Mouse (Mus musculus) thymus, postnatal 4 days (tissue): ENCODE results near the gene Spin1.
"Not testable (repeated sequence)": the region's sequence is repeated elsewhere in the genome, so short reads cannot be mapped to it uniquely, and the experiment has no call there.

Source experiments
- DNase-seq: peaks from one replicate; pipeline ENCODE4 v3.0.0; 2021

Spin1 gene

DNA sequence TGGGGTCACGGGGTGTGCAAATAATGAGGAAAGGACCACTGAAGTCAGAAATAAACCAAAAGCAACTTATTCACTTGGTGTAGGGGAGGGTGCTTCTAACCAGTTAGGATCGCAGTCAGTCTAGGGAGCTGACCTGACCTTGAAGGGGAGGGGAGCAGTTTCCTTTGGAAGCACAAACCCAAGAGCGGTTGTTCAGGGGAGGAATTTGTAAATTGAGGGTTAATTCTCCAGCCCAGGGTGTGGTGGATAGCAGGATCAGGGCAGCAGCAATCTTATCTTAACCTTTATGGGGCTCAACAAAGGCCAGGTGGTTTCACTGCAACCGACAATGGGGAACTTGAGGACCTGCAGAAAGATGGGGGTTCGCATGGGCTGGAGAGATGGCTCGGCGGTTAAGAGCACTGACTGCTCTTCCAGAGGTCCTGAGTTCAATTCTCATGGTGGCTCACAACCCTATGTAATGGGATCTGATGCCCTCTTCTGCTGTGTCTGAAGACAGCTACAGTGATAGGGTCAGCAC, 5.4 kb upstream of the Spin1 start:
- DNase-seq, result no peak

DNA sequence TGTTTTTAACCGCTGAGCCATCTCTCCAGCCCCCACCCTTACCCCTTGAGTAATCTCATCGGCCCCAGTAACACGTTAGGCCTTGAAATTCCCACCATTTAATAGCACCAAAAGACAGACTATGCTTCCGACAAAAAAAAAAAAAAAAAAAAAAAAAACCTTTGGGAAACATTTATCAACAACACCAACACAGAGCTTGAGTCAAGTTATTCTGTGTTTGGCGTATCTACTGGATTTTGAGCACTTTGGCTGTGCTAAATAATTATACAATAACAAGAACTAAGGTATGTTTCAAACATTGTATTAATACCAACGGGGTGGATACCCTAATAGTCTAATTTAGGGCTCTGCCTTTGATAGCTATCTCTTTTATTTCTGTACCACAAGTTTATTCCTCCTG, 4.0 kb upstream of the Spin1 start:
- no peak for DNase-seq

DNA sequence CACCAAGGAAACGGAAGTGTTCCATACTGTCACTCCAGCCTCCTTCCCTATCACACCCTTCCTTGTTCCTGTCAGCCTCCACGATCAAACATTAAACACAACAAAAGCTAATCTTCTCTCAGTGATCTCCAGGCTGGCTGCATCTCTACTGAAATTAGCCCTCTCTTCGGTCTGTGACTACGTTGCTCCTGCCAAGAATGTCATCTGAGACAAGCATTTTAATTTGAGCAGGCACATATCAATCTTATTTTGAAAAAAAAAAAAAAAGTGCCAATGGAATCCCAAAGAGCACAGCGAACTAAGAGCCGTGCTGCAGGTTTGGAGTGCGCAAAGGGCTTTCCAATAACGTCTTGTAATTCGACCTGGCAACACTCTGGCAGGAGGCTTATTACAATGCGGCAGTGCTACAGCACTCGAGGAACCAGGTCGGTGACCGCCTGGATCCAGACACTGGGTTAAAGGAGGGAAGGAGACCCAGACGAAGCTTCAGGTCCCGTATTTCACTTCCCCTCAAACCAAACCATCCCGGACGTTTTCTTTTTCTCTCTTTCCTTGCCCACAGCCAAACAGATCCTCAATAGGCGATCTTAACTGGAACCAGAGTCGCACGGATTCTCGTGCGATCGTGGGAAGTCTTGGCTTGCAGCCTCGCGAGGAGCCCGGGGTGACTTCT, 984 bp upstream of the Spin1 start:
- DNase-seq, result no peak

DNA sequence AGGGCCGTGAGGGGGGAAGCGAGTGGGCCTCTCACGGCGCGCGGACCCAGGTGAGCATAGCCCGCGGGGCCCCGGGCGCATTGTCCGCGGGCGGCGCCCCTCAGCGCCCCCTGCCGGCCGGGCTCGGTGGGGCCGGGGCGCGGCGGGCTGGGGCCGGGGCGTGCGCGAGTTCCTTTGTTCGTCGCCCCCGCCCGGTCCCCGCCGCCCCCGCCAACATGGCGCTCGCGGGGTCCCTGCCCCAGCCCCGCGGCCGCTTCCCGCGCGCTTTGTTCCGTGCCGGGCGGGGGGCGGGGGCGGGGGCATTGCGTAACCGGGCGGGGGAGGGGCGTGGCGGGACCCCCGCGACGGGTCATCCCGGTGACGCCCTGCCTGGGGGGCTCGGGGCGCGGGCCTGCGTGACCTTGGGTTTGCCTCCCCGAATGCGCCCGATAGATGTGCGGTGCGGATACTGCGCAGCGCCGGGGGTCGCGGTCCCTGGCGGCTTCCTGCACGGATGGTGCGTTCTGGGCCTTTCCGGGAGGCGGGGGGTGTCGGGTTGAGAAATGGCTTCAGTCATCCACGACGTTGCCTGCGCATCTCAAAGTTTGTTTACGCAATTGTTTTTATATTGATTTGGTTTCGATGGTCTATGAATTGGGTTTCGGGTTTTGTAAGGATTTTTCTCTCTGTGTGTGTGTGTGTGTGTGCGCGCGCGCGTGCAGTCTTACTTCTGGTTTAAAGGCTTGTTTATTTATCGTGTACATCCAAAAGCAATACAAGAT, 516 bp downstream of the Spin1 start:
- DNase-seq, result peak; percentile 85

DNA sequence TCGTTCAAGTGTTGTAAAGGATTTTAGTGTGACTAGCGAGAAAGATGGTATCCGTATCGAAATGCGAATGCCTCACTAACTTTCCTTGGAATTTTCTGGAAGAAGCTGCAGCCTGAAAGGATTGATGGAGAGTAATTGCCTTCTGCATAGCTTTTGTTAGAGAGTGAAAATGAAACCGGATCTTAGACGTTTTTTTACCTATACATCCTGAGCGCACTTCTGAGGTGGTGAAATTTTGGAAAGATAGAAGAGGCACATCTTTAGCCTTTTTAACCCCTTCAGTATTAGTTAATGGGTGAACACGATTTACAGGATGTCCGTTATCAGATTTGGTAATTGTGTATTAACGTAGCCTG, 1.1 kb downstream of the Spin1 start:
- no peak for DNase-seq

DNA sequence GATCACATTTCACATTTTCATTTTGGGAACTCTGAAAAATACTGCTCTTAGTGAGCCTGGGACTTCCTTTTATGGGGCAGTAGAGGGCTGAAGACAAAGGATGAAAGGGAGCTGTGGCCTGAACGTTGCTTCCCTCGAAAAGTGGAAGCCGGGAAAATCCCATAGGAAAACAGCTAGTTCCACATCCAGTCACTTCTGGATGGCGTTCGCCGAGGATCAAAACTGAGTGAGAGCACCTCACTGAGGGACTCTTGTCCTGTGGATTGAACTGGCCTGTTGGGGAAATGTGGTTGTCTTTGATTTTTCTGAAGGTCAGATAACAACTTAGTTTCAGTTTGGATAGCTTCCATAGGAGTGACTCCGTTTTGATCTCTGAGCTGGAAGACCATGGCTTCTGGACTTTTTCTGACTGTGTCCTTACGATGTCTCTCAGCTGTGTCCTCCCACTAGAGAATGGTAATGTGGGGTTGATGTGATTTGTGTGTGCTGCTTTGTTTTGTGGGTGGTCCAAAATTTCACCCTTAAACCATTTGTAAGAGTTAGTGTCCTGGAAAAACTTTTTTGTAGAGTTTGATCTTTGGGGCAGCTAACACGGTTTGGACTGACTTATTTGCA, 2.5 kb downstream of the Spin1 start:
- no peak for DNase-seq

DNA sequence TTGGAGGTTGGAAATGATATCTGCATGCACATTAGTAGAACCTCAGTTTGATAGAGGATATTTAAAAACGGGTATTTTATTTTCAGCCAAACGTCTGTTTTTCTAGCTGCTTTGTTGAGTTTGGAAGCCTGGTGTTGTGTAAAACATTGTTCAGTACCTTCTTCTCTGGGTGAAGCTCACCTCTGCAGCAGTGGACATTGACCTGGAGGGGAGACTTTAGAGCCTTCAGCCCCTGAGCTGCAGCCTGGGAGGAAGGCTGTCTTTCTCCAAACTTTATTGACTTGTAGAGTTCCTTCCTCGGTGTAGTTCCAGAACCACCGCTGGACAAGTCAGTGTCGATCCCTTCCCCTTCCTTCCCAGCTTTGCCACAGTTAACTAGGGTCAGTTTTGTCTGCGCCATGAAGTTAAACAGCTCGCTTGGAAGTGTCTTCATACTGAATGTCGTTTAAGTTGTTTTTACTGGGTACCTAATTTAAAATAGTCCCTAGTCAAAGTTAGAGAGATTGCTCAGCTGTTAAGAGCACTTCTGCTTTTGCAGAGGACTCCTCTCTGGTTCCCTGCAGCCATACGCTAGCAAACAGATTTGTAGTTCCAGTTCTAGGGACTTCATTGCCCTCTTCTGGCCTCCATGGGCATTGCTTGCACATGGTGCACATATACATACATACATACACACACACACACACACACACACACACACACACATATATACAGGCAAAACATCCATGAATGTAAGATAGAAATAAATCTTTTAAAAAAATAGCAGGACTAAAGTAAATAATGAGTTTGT, 3.4 kb downstream of the Spin1 start:
- no peak for DNase-seq

DNA sequence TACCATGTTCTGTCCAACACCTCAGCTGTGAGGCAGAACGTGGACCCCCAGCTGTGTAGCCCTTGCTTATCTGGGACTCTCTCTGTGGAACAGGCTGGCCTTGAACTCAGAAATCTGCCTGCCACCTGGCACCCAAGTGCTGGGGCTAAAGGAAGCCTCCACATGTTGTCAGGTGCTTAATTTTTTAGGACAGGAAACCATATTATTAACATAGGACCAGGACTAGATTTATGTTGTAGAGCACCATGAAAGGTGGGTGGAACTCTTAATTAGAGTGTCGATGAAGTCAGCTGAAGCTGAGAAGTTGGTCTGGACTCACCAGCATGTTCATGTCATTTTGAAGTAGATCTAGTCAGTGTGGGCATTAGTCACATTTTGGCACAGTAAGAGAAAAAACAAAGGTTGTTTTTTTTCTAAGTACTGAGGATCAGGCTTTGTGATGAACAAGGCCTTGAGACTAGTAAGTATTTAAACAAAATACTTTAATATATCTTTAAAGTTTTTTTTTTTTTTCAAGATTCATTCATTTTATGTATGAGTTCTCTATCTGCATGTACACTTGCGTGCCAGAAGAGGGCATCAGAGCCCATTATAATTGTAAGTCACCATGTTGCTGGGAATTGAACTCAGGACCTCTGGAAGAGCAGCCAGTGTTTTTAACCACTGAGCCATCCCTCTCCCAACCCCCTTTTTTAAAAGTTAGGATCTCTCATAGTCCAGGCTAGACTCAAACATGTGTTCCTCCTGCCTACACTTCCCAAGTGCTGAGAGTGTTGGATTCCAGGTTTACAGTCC, 5.4 kb downstream of the Spin1 start:
- no peak for DNase-seq

DNA sequence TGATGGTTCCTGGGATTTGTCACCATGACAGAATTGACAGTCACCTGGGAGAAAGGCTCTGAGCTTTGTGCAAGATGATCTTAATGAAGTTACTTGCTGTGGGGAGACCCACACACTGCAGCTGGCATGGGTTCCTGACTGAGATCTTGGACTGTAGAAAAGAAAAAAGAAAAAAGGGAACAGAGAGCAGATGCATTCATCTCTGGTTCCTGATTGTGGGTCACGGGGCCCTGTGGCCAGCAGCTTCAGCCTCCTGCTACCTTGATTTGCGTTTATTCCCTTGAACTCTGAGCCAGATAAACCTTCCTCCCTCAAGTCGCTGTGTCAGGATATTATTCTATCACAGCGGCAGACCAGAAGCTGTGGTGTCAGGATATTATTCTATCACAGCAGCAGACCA, 6.1 kb downstream of the Spin1 start:
- no peak for DNase-seq

DNA sequence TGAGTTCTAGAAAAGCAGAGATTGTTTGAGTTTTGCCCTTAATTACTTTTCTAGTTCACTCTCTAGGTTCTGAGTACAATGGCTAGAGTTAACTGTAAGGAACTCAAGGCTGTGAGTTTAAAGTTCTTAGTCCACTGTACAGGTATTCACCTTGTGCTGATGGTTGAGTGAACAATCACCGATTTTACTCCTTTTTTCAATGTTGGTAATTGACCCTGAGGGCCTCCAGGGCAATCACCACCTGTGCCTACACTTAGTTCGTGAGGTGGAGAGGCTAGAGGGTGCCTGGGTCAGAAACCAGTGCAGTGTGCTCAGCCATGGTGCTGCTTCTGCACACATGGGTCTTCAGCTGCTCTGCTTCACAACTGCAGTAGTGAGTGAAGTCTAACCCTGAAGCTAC, 8.8 kb downstream of the Spin1 start:
- DNase-seq, result no peak

DNA sequence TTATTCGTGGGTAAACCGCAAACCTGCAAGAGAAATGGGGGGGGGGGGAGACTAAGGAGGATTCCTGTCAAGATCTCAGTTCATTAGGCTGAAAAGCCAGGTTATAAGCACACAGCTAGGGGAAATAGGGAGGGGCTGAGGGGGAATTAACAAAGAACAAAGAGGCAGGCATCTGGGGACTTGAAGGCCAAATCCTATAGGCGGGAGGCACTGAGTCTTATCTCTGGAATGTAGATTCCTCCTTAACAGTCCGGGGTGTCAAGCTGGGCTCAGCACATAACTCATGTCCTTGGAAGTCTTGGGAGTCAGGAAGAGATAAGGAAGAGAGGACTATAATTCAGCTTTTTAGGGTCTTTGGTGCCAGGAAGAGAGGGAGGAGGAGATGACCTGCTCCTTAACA, 13.7 kb downstream of the Spin1 start:
- DNase-seq, result not testable (repeated sequence)

DNA sequence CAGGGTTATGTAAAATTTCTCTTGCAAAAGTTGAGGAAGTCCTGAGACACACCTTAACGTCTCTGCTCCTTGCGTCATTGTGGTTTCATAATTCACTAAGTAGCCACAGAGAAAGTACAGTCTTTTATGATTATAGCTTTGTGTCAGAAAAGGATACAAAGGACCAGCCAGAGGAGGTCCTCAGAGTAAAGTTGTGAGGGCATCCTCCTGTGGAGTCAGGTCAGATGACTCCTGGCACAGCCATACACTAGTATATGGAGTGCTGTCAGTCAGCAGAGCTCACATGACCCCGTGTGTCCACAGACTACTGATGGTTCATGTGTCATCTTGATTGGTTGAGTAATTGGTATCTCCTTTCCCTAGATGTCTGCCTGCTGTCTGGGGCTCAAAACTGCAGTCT, 15.1 kb downstream of the Spin1 start:
- no peak for DNase-seq

DNA sequence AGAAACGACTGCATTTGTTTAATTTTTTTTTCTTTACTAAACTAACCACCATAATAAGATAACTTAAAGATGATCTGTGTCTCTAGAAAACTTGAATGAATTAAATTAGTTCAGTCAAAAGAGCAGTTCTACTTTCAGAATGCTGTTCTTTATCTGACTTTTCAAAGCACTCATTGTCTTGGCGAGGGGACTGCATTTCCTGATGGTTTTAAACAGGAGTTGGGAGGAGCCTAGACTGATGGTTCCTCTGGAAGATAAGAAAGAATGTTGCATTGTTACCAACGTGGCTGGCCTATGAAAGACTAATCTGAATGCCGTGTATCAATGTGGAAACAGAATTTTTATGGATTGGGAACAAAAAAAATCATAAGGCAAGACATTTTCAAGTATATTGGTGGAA, 20.1 kb downstream of the Spin1 start:
- DNase-seq, result no peak

DNA sequence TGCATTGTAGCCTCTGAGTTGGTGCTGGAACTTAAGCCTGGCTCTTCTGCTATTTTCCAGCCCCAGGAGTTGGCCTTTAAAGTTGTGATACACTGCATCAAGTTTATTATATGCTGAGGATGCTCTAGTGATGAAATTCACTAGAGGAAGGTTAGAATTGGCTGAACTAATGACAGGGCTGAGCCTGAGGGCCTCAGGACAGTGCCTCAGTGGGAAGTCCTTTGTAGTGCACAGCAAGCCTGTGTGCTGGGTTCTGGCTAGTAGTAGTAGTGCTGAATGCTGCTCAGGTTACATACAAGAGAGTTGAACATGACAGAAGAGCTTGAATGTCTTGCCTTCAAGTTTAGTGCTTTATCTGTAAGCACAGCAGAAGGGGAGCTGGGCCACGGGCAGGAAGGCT, 21.3 kb downstream of the Spin1 start:
- no peak for DNase-seq

DNA sequence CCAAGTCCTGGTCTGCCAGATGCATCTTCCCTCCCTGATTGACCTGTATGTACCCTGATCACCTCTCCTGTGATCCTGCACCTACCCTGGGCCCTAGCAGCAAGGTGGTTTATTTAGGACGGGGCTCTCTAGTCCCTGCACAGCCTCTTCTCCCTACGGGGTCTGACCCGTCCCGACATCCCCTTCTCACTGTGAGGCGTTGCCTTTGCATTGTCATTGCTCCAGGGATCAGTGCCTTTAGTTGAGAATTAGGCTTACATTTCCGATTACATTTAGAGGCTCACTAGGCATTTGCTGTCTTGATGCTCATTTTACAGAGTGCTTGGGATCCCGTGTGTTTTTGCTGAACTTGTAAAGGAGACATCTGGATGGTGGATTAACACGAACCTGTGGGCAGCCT, 22.1 kb downstream of the Spin1 start:
- DNase-seq, result no peak

DNA sequence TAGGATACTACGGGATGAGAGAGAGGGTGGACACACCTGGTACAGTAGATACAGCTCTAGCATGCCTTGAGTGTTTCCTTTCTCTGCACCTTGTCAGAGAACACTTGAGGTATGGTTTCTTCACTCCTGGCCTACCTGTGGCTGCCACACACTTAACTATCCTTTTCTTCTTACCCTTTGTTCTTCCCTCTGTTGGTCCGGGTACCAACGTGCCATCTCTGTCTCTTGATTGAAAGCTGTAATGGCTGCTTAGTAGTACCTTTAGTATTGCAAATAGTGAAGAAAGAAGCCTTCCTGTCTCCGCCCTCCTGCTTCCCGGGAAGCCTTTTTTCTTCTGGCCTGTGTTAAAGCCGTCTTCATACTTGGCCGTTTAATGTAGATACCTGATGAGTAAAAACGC, 24.7 kb downstream of the Spin1 start:
- no peak for DNase-seq

DNA sequence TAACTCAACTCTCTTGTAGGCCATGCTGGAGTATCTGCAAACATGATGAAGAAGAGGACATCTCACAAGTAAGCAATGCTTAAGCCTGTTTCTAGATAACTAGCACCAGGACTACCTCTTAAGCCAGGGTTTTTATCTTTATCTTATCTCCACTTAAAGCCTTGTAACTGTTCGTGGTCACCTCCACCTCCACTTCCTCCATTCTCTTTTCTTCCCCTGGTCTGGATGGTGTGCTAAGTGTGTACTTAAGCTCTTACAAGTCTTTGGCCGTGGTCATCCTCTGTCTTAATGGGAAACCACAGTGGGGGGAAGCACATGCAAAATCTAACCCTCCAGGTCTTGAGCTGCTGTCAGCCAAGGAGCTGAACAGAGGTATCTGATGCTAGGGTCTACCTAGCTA, 27.2 kb downstream of the Spin1 start:
- DNase-seq, result no peak

DNA sequence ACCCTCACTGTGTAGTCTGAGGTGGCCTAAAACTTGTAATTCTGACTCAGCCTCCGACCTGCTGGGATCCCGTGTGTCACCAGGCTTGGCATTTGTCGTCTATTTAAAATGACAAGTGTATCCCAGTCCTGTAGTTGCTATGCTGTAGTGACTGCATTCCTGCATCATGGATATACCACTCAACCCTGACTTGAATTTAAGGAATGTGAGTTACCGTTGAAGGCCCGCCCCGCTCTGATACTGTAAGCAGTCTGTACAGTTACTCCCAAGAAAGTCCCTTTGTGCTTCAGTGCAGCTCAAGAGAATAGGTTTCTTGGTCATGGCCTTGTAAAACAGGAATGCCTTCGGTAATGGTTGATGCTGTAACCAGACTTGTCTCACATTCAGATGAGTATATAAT, 27.7 kb downstream of the Spin1 start:
- no peak for DNase-seq

DNA sequence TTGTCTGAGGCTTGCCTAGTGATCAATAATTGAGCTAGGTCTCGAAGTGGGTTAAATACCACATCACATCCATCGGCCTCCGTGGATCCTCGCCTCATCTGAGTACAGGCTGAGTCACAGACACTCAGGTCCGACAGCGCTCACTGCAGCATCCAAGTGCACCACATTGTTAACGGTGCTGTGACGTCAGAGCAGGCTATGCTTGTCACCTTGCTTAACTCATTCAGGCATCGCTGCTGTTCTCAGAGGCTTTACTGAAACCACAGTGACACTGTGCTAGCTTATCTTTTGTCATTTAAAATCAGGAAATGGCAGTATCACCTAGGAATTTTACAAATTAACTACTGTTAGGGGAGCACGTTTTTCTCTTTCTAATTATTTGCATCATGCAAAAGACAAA, 30.5 kb downstream of the Spin1 start:
- no peak for DNase-seq

DNA sequence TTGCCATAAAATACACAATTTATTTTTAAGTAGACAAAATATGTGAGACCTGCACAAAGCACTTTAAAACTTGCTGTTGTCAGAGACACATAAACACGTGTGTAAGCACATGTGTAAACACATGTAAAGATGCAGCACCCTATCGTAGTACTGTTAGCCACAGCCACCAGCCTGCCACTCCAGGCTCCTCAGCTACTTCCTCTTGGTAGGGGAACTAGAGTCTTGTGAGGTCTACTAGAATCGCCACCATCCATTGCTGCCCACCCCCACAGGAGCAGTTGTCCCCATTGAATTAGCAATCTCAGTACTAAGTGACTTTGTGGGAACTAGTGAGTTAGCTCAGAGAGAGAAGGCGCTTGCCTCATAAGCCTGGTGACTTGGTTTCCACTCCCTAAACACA, 35.6 kb downstream of the Spin1 start:
- no peak for DNase-seq

DNA sequence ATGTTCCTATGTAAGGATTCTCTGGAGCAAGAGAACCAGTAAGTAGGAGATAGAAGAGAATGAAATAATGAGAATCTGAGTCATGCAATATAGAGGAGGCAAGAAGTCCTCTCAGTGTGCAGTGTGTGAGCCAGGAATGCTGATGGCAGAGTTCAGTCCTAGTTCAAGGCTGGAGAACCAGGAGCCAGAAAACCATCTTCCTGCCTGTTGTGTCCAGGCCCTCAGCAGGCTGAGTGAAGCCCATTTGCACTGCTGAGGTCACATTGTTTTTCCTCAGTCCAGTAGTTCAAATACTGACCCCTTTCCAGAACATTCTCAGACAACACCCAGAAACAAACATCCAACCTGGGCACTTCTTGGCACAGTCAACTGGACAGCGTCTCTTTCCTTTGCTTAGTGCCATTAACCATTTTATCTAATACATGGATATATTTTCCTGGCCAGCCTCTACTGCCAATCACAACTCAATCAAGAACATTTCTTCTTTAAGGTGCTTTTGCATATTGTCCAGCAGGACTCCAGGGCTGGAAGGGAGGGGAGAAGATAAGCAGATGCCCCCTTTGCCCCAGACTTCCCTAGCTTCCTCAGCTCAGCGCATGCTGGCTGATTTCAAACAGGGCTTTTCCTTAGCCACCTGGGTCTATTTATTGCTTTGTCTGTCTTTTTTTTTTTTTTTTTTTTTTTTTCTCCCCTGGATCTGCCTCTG, 36.5 kb downstream of the Spin1 start:
- DNase-seq, result no peak

DNA sequence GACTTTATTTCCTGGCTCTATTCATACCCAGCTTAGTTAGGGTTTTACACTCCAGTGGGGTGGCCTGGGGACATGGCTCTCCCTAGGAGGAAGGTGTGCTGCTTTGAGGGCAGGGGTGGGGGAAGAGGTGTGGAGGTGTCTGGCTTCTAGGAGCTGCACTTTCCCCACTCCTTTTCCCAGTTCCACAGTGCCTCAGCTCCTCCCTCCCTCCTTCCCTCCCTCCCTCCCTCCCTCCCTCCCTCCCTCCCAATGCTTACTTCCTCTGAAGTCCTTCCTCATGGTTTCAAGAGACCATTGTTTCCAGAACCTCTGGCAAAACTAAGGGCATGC, 37.0 kb downstream of the Spin1 start:
- DNase-seq, result no peak
